Mouse (Mus musculus): ENCODE measurements around the gene Fam172a. TPM values are rescaled to one million over a fixed set of nuclear protein-coding genes. Genes with fewer than 3 reads are reported as not detected.

Fam172a gene
- polyA plus RNA-seq, 1 experiment from 2014 or later, result 23.3 TPM

GRCm38 (mm10) chr13:77898066-77898796 lies 196.4 kb downstream of the Fam172a start:
- 72% methylated on average over 6 of the region's 6 CpGs for WGBS
- H3K36me3 ChIP-seq (ENCODE audit: control insufficient read depth, insufficient read depth, low read length), result no peaks in the 10 kb centered on the region
- no peaks in the 10 kb centered on the region for H3K27me3 ChIP-seq (ENCODE audit: control insufficient read depth, insufficient read depth, low read length)
- H3K9ac ChIP-seq (ENCODE audit: low read length), result no peak overlapping the region
- H3K4me2 ChIP-seq (ENCODE audit: low read length), result no peak overlapping the region
- no peak overlapping the region for H3K4me3 ChIP-seq (ENCODE audit: control insufficient read depth in 1 of 2, insufficient read depth in 1 of 2, low read depth in 1 of 2, low read length in 2 of 2)
- H3K27ac ChIP-seq (replicated peaks in 1 of 2; ENCODE audit: control insufficient read depth in 1 of 2, insufficient read depth in 1 of 2, low read depth in 2 of 2, low read length in 2 of 2), result no peak overlapping the region
- ATAC-seq (ENCODE audit: insufficient number of reproducible peaks, insufficient read depth, low FRiP score, low read depth), result no peak
- H3K9me3 ChIP-seq (ENCODE audit: control insufficient read depth, low read length), result no peaks in the 10 kb centered on the region
- no peaks in the 10 kb centered on the region; a peak in 1 of 4 replicates for H3K4me1 ChIP-seq (ENCODE audit: control insufficient read depth in 2 of 2, insufficient read depth in 2 of 2, low read length in 2 of 2)

- H3K36me3 ChIP-seq (ENCODE audit: control insufficient read depth, insufficient read depth, low read length), result no peaks in the 10 kb centered on the region
- no peak overlapping the region for H3K4me3 ChIP-seq (ENCODE audit: control insufficient read depth in 1 of 2, insufficient read depth in 1 of 2, low read depth in 1 of 2, low read length in 2 of 2)
- no peaks in the 10 kb centered on the region for H3K9me3 ChIP-seq (ENCODE audit: control insufficient read depth, low read length)
- no peaks in the 10 kb centered on the region for H3K27me3 ChIP-seq (ENCODE audit: control insufficient read depth, insufficient read depth, low read length)
- H3K27ac ChIP-seq (replicated peaks in 1 of 2; ENCODE audit: control insufficient read depth in 1 of 2, insufficient read depth in 1 of 2, low read depth in 2 of 2, low read length in 2 of 2), result no peak overlapping the region
- H3K4me2 ChIP-seq (ENCODE audit: low read length), result no peak overlapping the region
- WGBS, result 36% methylated on average over 1 of the region's 1 CpGs
- H3K4me1 ChIP-seq (ENCODE audit: control insufficient read depth in 2 of 2, insufficient read depth in 2 of 2, low read length in 2 of 2), result no peaks in the 10 kb centered on the region; a peak in 1 of 4 replicates
- no peak overlapping the region for H3K9ac ChIP-seq (ENCODE audit: low read length)
- no peak for ATAC-seq (ENCODE audit: insufficient number of reproducible peaks, insufficient read depth, low FRiP score, low read depth)
Measured at GRCm38 (mm10) chr13:77899725-77900124, 197.9 kb downstream of the Fam172a start.

GRCm38 (mm10) chr13:77900843-77901242 lies 199.0 kb downstream of the Fam172a start:
- Histone ChIP-seq H3K9ac (ENCODE audit: low read length) (no peak overlapping the region), H3K4me2 (ENCODE audit: low read length) (no peak overlapping the region), H3K4me1 (ENCODE audit: control insufficient read depth in 2 of 2, insufficient read depth in 2 of 2, low read length in 2 of 2) (no peaks in the 10 kb centered on the region; a peak in 1 of 4 replicates), H3K27me3 (ENCODE audit: control insufficient read depth, insufficient read depth, low read length) (no peaks in the 10 kb centered on the region), H3K36me3 (ENCODE audit: control insufficient read depth, insufficient read depth, low read length) (no peaks in the 10 kb centered on the region), H3K27ac (replicated peaks in 1 of 2; ENCODE audit: control insufficient read depth in 1 of 2, insufficient read depth in 1 of 2, low read depth in 2 of 2, low read length in 2 of 2) (no peak overlapping the region), H3K9me3 (ENCODE audit: control insufficient read depth, low read length) (no peaks in the 10 kb centered on the region), H3K4me3 (ENCODE audit: control insufficient read depth in 1 of 2, insufficient read depth in 1 of 2, low read depth in 1 of 2, low read length in 2 of 2) (no peak overlapping the region)
- no peak for ATAC-seq (ENCODE audit: insufficient number of reproducible peaks, insufficient read depth, low FRiP score, low read depth)

GRCm38 (mm10) chr13:77909184-77909583 lies 207.4 kb downstream of the Fam172a start:
- Histone ChIP-seq H3K4me3 (ENCODE audit: control insufficient read depth in 1 of 2, insufficient read depth in 1 of 2, low read depth in 1 of 2, low read length in 2 of 2) (no peak overlapping the region), H3K9me3 (ENCODE audit: control insufficient read depth, low read length) (no peaks in the 10 kb centered on the region), H3K27ac (replicated peaks in 1 of 2; ENCODE audit: control insufficient read depth in 1 of 2, insufficient read depth in 1 of 2, low read depth in 2 of 2, low read length in 2 of 2) (no peak overlapping the region), H3K4me2 (ENCODE audit: low read length) (no peak overlapping the region), H3K27me3 (ENCODE audit: control insufficient read depth, insufficient read depth, low read length) (no peaks in the 10 kb centered on the region), H3K9ac (ENCODE audit: low read length) (no peak overlapping the region), H3K4me1 (ENCODE audit: control insufficient read depth in 2 of 2, insufficient read depth in 2 of 2, low read length in 2 of 2) (no peaks in the 10 kb centered on the region), H3K36me3 (ENCODE audit: control insufficient read depth, insufficient read depth, low read length) (no peaks in the 10 kb centered on the region)
- WGBS, result 77% methylated on average over 2 of the region's 2 CpGs
- ATAC-seq (ENCODE audit: insufficient number of reproducible peaks, insufficient read depth, low FRiP score, low read depth), result no peak

- no peak overlapping the region for H3K27ac ChIP-seq (replicated peaks in 1 of 2; ENCODE audit: control insufficient read depth in 1 of 2, insufficient read depth in 1 of 2, low read depth in 2 of 2, low read length in 2 of 2)
- no peak overlapping the region for H3K4me3 ChIP-seq (ENCODE audit: control insufficient read depth in 1 of 2, insufficient read depth in 1 of 2, low read depth in 1 of 2, low read length in 2 of 2)
- no peak overlapping the region for H3K9ac ChIP-seq (ENCODE audit: low read length)
- H3K4me2 ChIP-seq (ENCODE audit: low read length), result no peak overlapping the region
- ATAC-seq (ENCODE audit: insufficient number of reproducible peaks, insufficient read depth, low FRiP score, low read depth), result no peak
- no peaks in the 10 kb centered on the region for H3K36me3 ChIP-seq (ENCODE audit: control insufficient read depth, insufficient read depth, low read length)
- H3K9me3 ChIP-seq (ENCODE audit: control insufficient read depth, low read length), result no peaks in the 10 kb centered on the region
- peaks cover 2 to 3% of the 10 kb centered on the region in 2 experiments; a peak in 2 of 4 replicates for H3K4me1 ChIP-seq (ENCODE audit: control insufficient read depth in 2 of 2, insufficient read depth in 2 of 2, low read length in 2 of 2)
- H3K27me3 ChIP-seq (ENCODE audit: control insufficient read depth, insufficient read depth, low read length), result no peaks in the 10 kb centered on the region
- 69% methylated on average over 2 of the region's 2 CpGs for WGBS
Measured at GRCm38 (mm10) chr13:77922834-77923233, 221.0 kb downstream of the Fam172a start.

GRCm38 (mm10) chr13:77957611-77958010 lies 255.8 kb downstream of the Fam172a start:
- no peak for ATAC-seq (ENCODE audit: insufficient number of reproducible peaks, insufficient read depth, low FRiP score, low read depth)
- 28% methylated on average over 1 of the region's 1 CpGs for WGBS

GRCm38 (mm10) chr13:77959493-77960272 lies 257.9 kb downstream of the Fam172a start:
- 80% methylated on average over 4 of the region's 4 CpGs for WGBS
- H3K36me3 ChIP-seq (ENCODE audit: control insufficient read depth, insufficient read depth, low read length), result no peaks in the 10 kb centered on the region
- H3K4me3 ChIP-seq (ENCODE audit: control insufficient read depth in 1 of 2, insufficient read depth in 1 of 2, low read depth in 1 of 2, low read length in 2 of 2), result no peak overlapping the region
- H3K4me2 ChIP-seq (ENCODE audit: low read length), result no peak overlapping the region
- ATAC-seq (ENCODE audit: insufficient number of reproducible peaks, insufficient read depth, low FRiP score, low read depth), result no peak
- no peaks in the 10 kb centered on the region for H3K4me1 ChIP-seq (ENCODE audit: control insufficient read depth in 2 of 2, insufficient read depth in 2 of 2, low read length in 2 of 2)
- H3K9ac ChIP-seq (ENCODE audit: low read length), result no peak overlapping the region
- no peak overlapping the region for H3K27ac ChIP-seq (replicated peaks in 1 of 2; ENCODE audit: control insufficient read depth in 1 of 2, insufficient read depth in 1 of 2, low read depth in 2 of 2, low read length in 2 of 2)
- H3K27me3 ChIP-seq (ENCODE audit: control insufficient read depth, insufficient read depth, low read length), result no peaks in the 10 kb centered on the region
- H3K9me3 ChIP-seq (ENCODE audit: control insufficient read depth, low read length), result no peaks in the 10 kb centered on the region

More at GRCm38 (mm10) chr13:77957611-77958010, 255.8 kb downstream of the Fam172a start:
- no peaks in the 10 kb centered on the region for H3K27me3 ChIP-seq (ENCODE audit: control insufficient read depth, insufficient read depth, low read length)
- no peaks in the 10 kb centered on the region for H3K9me3 ChIP-seq (ENCODE audit: control insufficient read depth, low read length)
- no peaks in the 10 kb centered on the region for H3K4me1 ChIP-seq (ENCODE audit: control insufficient read depth in 2 of 2, insufficient read depth in 2 of 2, low read length in 2 of 2)
- no peaks in the 10 kb centered on the region for H3K36me3 ChIP-seq (ENCODE audit: control insufficient read depth, insufficient read depth, low read length)
- no peak overlapping the region for H3K27ac ChIP-seq (replicated peaks in 1 of 2; ENCODE audit: control insufficient read depth in 1 of 2, insufficient read depth in 1 of 2, low read depth in 2 of 2, low read length in 2 of 2)
- H3K4me2 ChIP-seq (ENCODE audit: low read length), result no peak overlapping the region
- no peak overlapping the region for H3K9ac ChIP-seq (ENCODE audit: low read length)
- H3K4me3 ChIP-seq (ENCODE audit: control insufficient read depth in 1 of 2, insufficient read depth in 1 of 2, low read depth in 1 of 2, low read length in 2 of 2), result no peak overlapping the region

Measured in heart, embryonic 14.5 days (tissue).